Mouse (Mus musculus): ENCODE measurements around the gene Stap1.

Gene Stap1

DNA sequence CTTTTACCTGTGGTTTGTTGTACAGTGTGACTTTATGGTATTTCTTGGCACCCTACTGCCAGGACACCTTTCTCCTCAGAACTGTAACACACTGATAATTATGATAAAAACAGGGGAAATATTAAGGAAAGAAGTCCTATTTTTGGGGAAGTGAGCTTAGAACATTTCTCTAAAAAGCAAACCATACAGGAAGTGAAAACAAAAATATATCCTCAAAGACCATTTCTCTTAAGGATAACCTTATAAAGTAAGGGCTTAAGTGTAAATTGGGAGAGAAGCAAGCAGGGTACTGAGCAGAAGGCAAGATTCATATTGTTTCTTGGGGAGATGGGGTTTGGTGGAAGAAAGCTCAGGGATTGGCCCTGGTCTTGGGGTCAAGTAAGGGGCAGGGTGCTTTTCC lies 58.3 kb downstream of the Stap1 start:
- no peak for DNase-seq (ENCODE audit: low spot score)
